Mouse (Mus musculus) small intestine, adult 2 months (tissue): ENCODE measurements around the gene Krtap27-1.

Source experiments
- CTCF ChIP-seq: fragments of 200-500 bp; IDR thresholded peaks from 2 replicates; pipeline ENCODE4 v1.5.1; 2012; ENCODE audit warnings: low read depth, mild to moderate bottlenecking, control low read depth, inconsistent platforms, low read length, moderate library complexity, mixed read lengths; ENCODE audit not compliant: insufficient replicate concordance, insufficient read length; ENCODE audit errors: extremely low read depth
- POLR2A ChIP-seq: fragments of 200-500 bp; IDR thresholded peaks from 2 replicates; pipeline ENCODE4 v1.6.1; 2012; ENCODE audit warnings: low read depth, mild to moderate bottlenecking, control low read depth, inconsistent platforms, low read length, moderate library complexity

DNA sequence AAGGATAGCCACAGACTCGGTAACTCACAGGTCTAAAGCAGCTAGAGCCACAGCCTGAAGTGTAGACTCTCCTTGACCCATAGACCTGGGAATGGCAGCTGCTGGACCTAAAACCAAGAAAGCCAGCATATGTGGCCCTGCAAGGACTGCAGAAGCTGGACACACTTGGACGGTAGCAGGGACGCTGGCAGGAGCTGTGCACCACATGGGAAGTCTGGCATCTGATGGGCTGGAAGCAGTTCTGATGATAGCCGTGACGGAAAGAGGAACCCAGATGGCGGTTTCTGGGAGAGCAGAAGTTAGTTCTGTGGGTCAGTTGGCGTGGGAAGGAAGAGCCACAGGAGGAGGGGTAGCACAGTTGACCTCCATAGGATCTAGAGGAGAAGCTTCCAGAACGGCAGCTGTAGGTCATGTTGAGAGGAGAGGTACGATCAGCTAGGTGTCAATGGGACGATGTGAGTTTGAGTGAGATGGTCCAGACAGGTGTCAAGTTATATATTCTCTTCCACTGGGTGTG lies 36.1 kb upstream of the Krtap27-1 start, which contains the start of gene 2310061N02Rik:
- TF ChIP-seq CTCF (no peak), POLR2A (no peak)
